Mouse (Mus musculus) liver, adult 2 months (tissue): ENCODE measurements around the gene Ap1b1. TPM values are rescaled to one million over a fixed set of nuclear protein-coding genes. Genes with fewer than 3 reads are reported as not detected.

Experiments used
- DNase-seq: peaks from one replicate; pipeline ENCODE4 v3.0.0-alpha.2; 2011; ENCODE audit warnings: low read depth, low spot score; ENCODE audit errors: extremely low read depth
- H3K27ac ChIP-seq: fragments of 200-500 bp; replicated peaks from 2 replicates; pipeline ENCODE4 v1.5.1; 2012; ENCODE audit warnings: low read depth, mild to moderate bottlenecking, control low read depth, inconsistent platforms, low read length; ENCODE audit not compliant: insufficient read depth
- H3K27me3 ChIP-seq: fragments of 200-500 bp; 2 replicates; pipeline ENCODE4 v1.6.1; 2012; ENCODE audit warnings: mild to moderate bottlenecking, moderate library complexity, low read length, inconsistent platforms; ENCODE audit not compliant: control insufficient read depth, insufficient read depth
- H3K36me3 ChIP-seq: fragments of 200-500 bp; 2 replicates; pipeline ENCODE4 v1.6.1; 2012; ENCODE audit warnings: low read length, inconsistent platforms; ENCODE audit not compliant: control insufficient read depth, insufficient read depth
- H3K4me1 ChIP-seq: fragments of 200-500 bp; 2 replicates; pipeline ENCODE4 v1.6.1; 2011; ENCODE audit warnings: low read length; ENCODE audit not compliant: control insufficient read depth, insufficient read depth
- H3K4me3 ChIP-seq: fragments of 200-500 bp; 2 replicates; pipeline ENCODE4 v1.5.1; 2011; ENCODE audit warnings: low read depth, mild to moderate bottlenecking, control low read depth, low read length, moderate library complexity; ENCODE audit not compliant: insufficient read depth
- H3K79me2 ChIP-seq: fragments of 200-500 bp; 2 replicates; pipeline ENCODE4 v1.6.1; 2012; ENCODE audit warnings: inconsistent platforms, mild to moderate bottlenecking, low read length, moderate library complexity; ENCODE audit not compliant: control insufficient read depth, insufficient read depth
- H3K9ac ChIP-seq: fragments of 200-500 bp; 2 replicates; pipeline ENCODE4 v1.6.1; 2012; ENCODE audit warnings: low read depth, mild to moderate bottlenecking, control low read depth, inconsistent platforms, low read length
- CTCF ChIP-seq: fragments of 200-500 bp; IDR thresholded peaks from 2 replicates; pipeline ENCODE4 v1.5.1; 2011; ENCODE audit warnings: low read depth, low read length, control low read depth
- POLR2A ChIP-seq: fragments of 200-500 bp; IDR thresholded peaks from 2 replicates; pipeline ENCODE4 v1.6.1; 2011; ENCODE audit warnings: low read length, control low read depth; ENCODE audit not compliant: insufficient read depth; ENCODE audit errors: extremely low read depth
- WGBS: fragments of 180-500 bp; shearing (Covaris S2); methylation state at CpG from one replicate; pipeline ENCODE4 v1.1.7; 2018; 5-methylcytosine and 5-hydroxymethylcytosine counted together
- polyA plus RNA-seq: library from polyadenylated mRNA; depleted of rRNA; stranded (reverse); fragments of >200 nt; gene quantifications from 2 replicates; pipeline ENCODE4 v1.2.3, GENCODE M21; 2012
- total RNA-seq: library from RNA; depleted of rRNA; stranded (reverse); fragments of >200 nt; gene quantifications from 2 replicates; pipeline ENCODE4 v1.2.3, GENCODE M21; 2014

Ap1b1 gene
- total and polyA plus RNA-seq, 2 experiments: 30.1 to 48.8 TPM

DNA sequence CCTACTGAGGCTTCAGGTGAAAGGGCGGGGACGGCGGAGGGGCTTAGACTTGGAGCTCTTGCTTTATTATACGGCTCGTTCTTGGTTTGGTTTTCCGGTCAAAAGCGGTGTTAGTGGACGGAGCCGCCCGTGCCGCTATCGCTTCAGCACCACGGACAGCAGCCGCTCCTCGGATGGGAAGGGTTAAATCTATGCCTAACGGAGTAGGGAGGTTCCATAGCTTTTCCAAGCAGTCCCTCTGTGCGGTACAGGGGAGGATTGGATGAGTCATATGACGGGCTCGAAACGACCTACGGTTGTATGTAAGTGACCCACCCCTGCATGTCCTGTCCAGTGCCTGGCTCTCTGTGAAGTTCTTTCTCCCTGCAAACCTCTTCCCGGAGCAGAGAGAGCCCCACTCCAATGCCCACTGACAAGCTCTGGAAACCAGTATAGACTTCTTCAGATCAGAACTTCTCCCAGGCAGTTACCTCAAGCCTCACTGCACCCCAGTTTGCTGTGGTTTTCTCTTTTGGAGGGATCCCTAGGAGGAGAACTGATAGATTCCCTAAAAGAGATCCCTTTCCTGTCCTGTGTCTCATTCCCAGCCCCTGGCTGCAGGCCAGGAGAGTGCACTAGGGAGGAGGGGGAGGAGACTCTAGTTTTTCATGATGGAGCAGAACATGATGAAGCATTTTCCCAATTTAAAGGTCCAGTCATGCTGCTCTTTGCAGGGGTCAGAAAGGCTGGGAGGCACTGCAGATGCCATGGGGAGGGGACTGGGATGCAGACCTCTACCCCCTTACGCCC is 37.2 kb upstream of the Ap1b1 start:
- Histone ChIP-seq H3K4me1 (peaks cover 2% of the 10 kb centered on the region; the same call in 1 of the 2 replicates), H3K79me2 (no peaks in the 10 kb centered on the region), H3K9ac (no peak overlapping the region), H3K27me3 (peaks cover 23% of the 10 kb centered on the region), H3K27ac (no peak overlapping the region), H3K36me3 (no peaks in the 10 kb centered on the region), H3K4me3 (no peak overlapping the region)
- no peak for TF ChIP-seq CTCF
- TF ChIP-seq POLR2A: no peak
- 8% methylated on average over 23 of the region's 23 CpGs for WGBS
- no peak for DNase-seq

- no peaks in the 10 kb centered on the region for H3K36me3 ChIP-seq
- H3K79me2 ChIP-seq: no peaks in the 10 kb centered on the region
- no peak overlapping the region for H3K27ac ChIP-seq
- H3K27me3 ChIP-seq: peaks cover 8% of the 10 kb centered on the region
- DNase-seq: no peak
- 7% methylated on average over 6 of the region's 6 CpGs for WGBS
- H3K4me3 ChIP-seq: no peak overlapping the region
- H3K9ac ChIP-seq: no peak overlapping the region
- TF ChIP-seq POLR2A (no peak), CTCF (no peak)
- no peaks in the 10 kb centered on the region for H3K4me1 ChIP-seq
Measured at GRCm38 (mm10) chr11:4953401-4953800, 33.2 kb upstream of the Ap1b1 start.

GRCm38 (mm10) chr11:4953918-4954317 is 32.7 kb upstream of the Ap1b1 start:
- H3K79me2 ChIP-seq: no peaks in the 10 kb centered on the region
- no peaks in the 10 kb centered on the region for H3K36me3 ChIP-seq
- H3K27ac ChIP-seq: no peak overlapping the region
- no peak for DNase-seq
- 8% methylated on average over 8 of the region's 8 CpGs for WGBS
- no peaks in the 10 kb centered on the region for H3K4me1 ChIP-seq
- peaks cover 3% of the 10 kb centered on the region; the same call in 1 of the 2 replicates for H3K27me3 ChIP-seq
- TF ChIP-seq CTCF (no peak), POLR2A (no peak)
- no peak overlapping the region for H3K4me3 ChIP-seq
- no peak overlapping the region for H3K9ac ChIP-seq

- no peak overlapping the region for H3K9ac ChIP-seq
- no peak for DNase-seq
- no peaks in the 10 kb centered on the region for H3K27me3 ChIP-seq
- no peaks in the 10 kb centered on the region for H3K4me1 ChIP-seq
- no peak for TF ChIP-seq POLR2A
- TF ChIP-seq CTCF: no peak
- 68% methylated on average over 6 of the region's 6 CpGs for WGBS
- no peak overlapping the region for H3K4me3 ChIP-seq
- no peaks in the 10 kb centered on the region for H3K79me2 ChIP-seq
- H3K36me3 ChIP-seq: no peaks in the 10 kb centered on the region
- no peak overlapping the region for H3K27ac ChIP-seq
Measured at GRCm38 (mm10) chr11:4963099-4963808, 23.4 kb upstream of the Ap1b1 start.

DNA sequence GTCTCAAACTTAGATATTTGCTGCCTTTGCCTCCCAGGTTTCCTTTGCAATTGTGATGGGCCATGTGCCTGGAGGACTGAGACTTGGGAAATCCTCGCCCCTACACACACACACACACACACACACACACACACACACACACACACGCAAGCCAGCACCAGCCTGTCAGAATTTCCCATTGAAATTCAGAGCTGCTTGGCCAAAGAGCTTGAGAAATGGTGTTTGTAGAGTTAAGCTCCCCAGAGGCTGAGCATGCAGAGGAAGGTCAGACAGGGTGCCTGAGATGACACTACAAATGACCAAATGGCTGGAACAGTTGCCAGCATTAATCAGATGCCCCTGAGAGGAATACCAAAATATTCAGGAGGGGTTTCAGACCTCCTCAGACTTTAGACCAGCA is 20.3 kb upstream of the Ap1b1 start:
- H3K79me2 ChIP-seq: no peaks in the 10 kb centered on the region
- TF ChIP-seq CTCF (no peak), POLR2A (no peak)
- no peaks in the 10 kb centered on the region for H3K27me3 ChIP-seq
- no peak overlapping the region for H3K9ac ChIP-seq
- DNase-seq: no peak
- H3K4me1 ChIP-seq: no peaks in the 10 kb centered on the region
- H3K36me3 ChIP-seq: no peaks in the 10 kb centered on the region
- H3K4me3 ChIP-seq: no peak overlapping the region
- no peak overlapping the region for H3K27ac ChIP-seq
- 75% methylated on average over 2 of the region's 2 CpGs for WGBS

GRCm38 (mm10) chr11:4966888-4967287 is 19.7 kb upstream of the Ap1b1 start:
- TF ChIP-seq POLR2A (no peak), CTCF (no peak)
- no peaks in the 10 kb centered on the region for H3K4me1 ChIP-seq
- WGBS: 64% methylated on average over 5 of the region's 5 CpGs
- DNase-seq: no peak
- H3K79me2 ChIP-seq: no peaks in the 10 kb centered on the region
- H3K27ac ChIP-seq: no peak overlapping the region
- H3K9ac ChIP-seq: no peak overlapping the region
- no peak overlapping the region for H3K4me3 ChIP-seq
- H3K36me3 ChIP-seq: no peaks in the 10 kb centered on the region
- H3K27me3 ChIP-seq: no peaks in the 10 kb centered on the region
